In genomic region chr8:84269950-84270773, GRCm38 (mm10) we compare ENCODE assay signal across 8 mouse cellular contexts. TPM values are rescaled to one million over a fixed set of nuclear protein-coding genes. Genes with fewer than 3 reads are reported as not detected.
DNase-seq lines count a peak whose midpoint lies in the region; ATAC-seq and TF ChIP-seq lines count a peak whose summit lies in the region.

Ccdc130 (minus strand) TSS chr8:84270380.

- peak within 1 kb of the TSS; percentile 85 for H3K9ac ChIP-seq in heart, embryonic 11.5 days (ENCODE audit: low read depth, low read length)
- peak within 1 kb of the TSS; percentile 89 for H3K9ac ChIP-seq in kidney, embryonic 16.5 days (replicated peaks; ENCODE audit: low read length)
- H3K9ac ChIP-seq in liver, adult 2 months (ENCODE audit: low read depth, low read length): peak within 1 kb of the TSS; percentile 78

- peaks cover 3% of the 10 kb centered on the region for H3K79me3 ChIP-seq in C2C12 (ENCODE audit: low read depth)

- H3K9me3 ChIP-seq in erythroblast, embryonic 14.5 days (ENCODE audit: control insufficient read depth, low read length): no peaks in the 10 kb centered on the region
- H3K9me3 ChIP-seq in heart, embryonic 11.5 days (replicated peaks; ENCODE audit: control insufficient read depth, low read length): no peaks in the 10 kb centered on the region
- no peaks in the 10 kb centered on the region for H3K9me3 ChIP-seq in kidney, embryonic 16.5 days (ENCODE audit: low read length)

- no peak within 1 kb of the TSS; the same call in 1 of the 2 replicates for H3K27ac ChIP-seq in heart, embryonic 11.5 days (ENCODE audit: low read depth, low read length)
- H3K27ac ChIP-seq in kidney, embryonic 16.5 days (ENCODE audit: low read length): peak within 1 kb of the TSS; percentile 44; the same call in 1 of the 2 replicates
- peak within 1 kb of the TSS; percentile 56 for H3K27ac ChIP-seq in liver, adult 2 months (replicated peaks; ENCODE audit: insufficient read depth, low read depth, low read length)

- peaks cover 21% of the 10 kb centered on the region for H3K4me1 ChIP-seq in erythroblast, embryonic 14.5 days (ENCODE audit: control insufficient read depth)
- peaks cover 7% of the 10 kb centered on the region for H3K4me1 ChIP-seq in heart, embryonic 11.5 days (ENCODE audit: control insufficient read depth, insufficient read depth, low read length)
- H3K4me1 ChIP-seq in kidney, embryonic 16.5 days (ENCODE audit: insufficient read depth, low read length): peaks cover 7% of the 10 kb centered on the region
- peaks cover 3% of the 10 kb centered on the region for H3K4me1 ChIP-seq in liver, adult 2 months (ENCODE audit: control insufficient read depth, insufficient read depth, low read length)

- peak within 1 kb of the TSS; percentile 59 for H3K4me3 ChIP-seq in C2C12 (ENCODE audit: insufficient read depth, poor library complexity, severe bottlenecking)
- peak within 1 kb of the TSS; percentile 85 for H3K4me3 ChIP-seq in erythroblast, embryonic 14.5 days (replicated peaks)
- H3K4me3 ChIP-seq in heart, embryonic 11.5 days (ENCODE audit: low read depth, low read length): peak within 1 kb of the TSS; percentile 82
- H3K4me3 ChIP-seq in kidney, embryonic 16.5 days (ENCODE audit: low read length): peak within 1 kb of the TSS; percentile 87
- peak within 1 kb of the TSS; percentile 67 for H3K4me3 ChIP-seq in liver, adult 2 months (ENCODE audit: insufficient read depth, low read depth, low read length)
- H3K4me3 ChIP-seq in myocyte: peak within 1 kb of the TSS; percentile 58

- WGBS in heart, embryonic 11.5 days (ENCODE audit: insufficient replicate concordance): under 1% methylated on average over 44 of the region's 44 CpGs
- under 1% methylated on average over 44 of the region's 44 CpGs for WGBS in kidney, embryonic 16.5 days
- under 1% methylated on average over 44 of the region's 44 CpGs for WGBS in liver, adult 2 months

- H3ac ChIP-seq in C2C12 (ENCODE audit: control insufficient read depth, insufficient read length, low read depth) (peak within 1 kb of the TSS; percentile 90), myocyte (ENCODE audit: control insufficient read depth, insufficient read length) (peak within 1 kb of the TSS; percentile 71)

- peak within 1 kb of the TSS; percentile 90 for H3K4me2 ChIP-seq in heart, embryonic 11.5 days
- H3K4me2 ChIP-seq in kidney, embryonic 16.5 days (replicated peaks; ENCODE audit: low read depth, low read length): peak within 1 kb of the TSS; percentile 89
- H3K4me2 ChIP-seq in myocyte (ENCODE audit: low read depth): peak within 1 kb of the TSS; percentile 81

- H3K27me3 ChIP-seq in C2C12 (ENCODE audit: control insufficient read depth, insufficient read depth, insufficient read length) (no peaks in the 10 kb centered on the region), myocyte (ENCODE audit: control insufficient read depth, insufficient read depth, insufficient read length) (no peaks in the 10 kb centered on the region)
- H3K27me3 ChIP-seq in erythroblast, embryonic 14.5 days (ENCODE audit: control insufficient read depth): no peaks in the 10 kb centered on the region
- no peaks in the 10 kb centered on the region for H3K27me3 ChIP-seq in heart, embryonic 11.5 days (ENCODE audit: control insufficient read depth, insufficient read depth, low read length)
- H3K27me3 ChIP-seq in kidney, embryonic 16.5 days (ENCODE audit: insufficient read depth, low read length): no peaks in the 10 kb centered on the region
- H3K27me3 ChIP-seq in liver, adult 2 months (ENCODE audit: control insufficient read depth, insufficient read depth, low read length): no peaks in the 10 kb centered on the region
- H3K27me3 ChIP-seq in splenic B cell, adult 2 months (ENCODE audit: control insufficient read depth, insufficient read depth, low read length, poor library complexity, severe bottlenecking): no peaks in the 10 kb centered on the region

- TF ChIP-seq CTCF in C2C12 (IDR thresholded peaks at IDR 0.05; ENCODE audit: control insufficient read depth, insufficient read depth, insufficient read length): no peak
- TF ChIP-seq CTCF in brain, embryonic 14.5 days (IDR thresholded peaks at IDR 0.05; ENCODE audit: borderline replicate concordance, extremely low read depth, insufficient read depth, insufficient read length): no peak
- no peak for TF ChIP-seq CTCF in liver, adult 2 months (IDR thresholded peaks at IDR 0.05; ENCODE audit: low read depth, low read length)

- peak; percentile 100 for DNase-seq in brain, embryonic 14.5 days (ENCODE audit: low read depth)
- peak; percentile 97 for DNase-seq in liver, adult 2 months (ENCODE audit: extremely low read depth, low read depth, low spot score)
- peak; percentile 100 for DNase-seq in splenic B cell, adult 2 months (ENCODE audit: low read depth, low spot score)

- H3K36me3 ChIP-seq in C2C12 (ENCODE audit: control insufficient read depth, insufficient read depth): no peaks in the 10 kb centered on the region
- H3K36me3 ChIP-seq in erythroblast, embryonic 14.5 days (ENCODE audit: control insufficient read depth): peaks cover 18% of the 10 kb centered on the region
- 0 out of 2 replicates have a peak, but pooled peaks cover 4% of the 10 kb centered on the region for H3K36me3 ChIP-seq in heart, embryonic 11.5 days (ENCODE audit: control insufficient read depth, insufficient read depth, low read length)
- peaks cover 14% of the 10 kb centered on the region for H3K36me3 ChIP-seq in kidney, embryonic 16.5 days (ENCODE audit: insufficient read depth, low read length)
- H3K36me3 ChIP-seq in liver, adult 2 months (ENCODE audit: control insufficient read depth, insufficient read depth, low read length): no peaks in the 10 kb centered on the region; the same call in 1 of the 2 replicates
- no peaks in the 10 kb centered on the region for H3K36me3 ChIP-seq in myocyte (ENCODE audit: control insufficient read depth, insufficient read depth)
- H3K36me3 ChIP-seq in splenic B cell, adult 2 months (ENCODE audit: control insufficient read depth, insufficient read depth, low read length, poor library complexity, severe bottlenecking): peaks cover 6% of the 10 kb centered on the region

- ATAC-seq in heart, embryonic 11.5 days (replicated peaks; ENCODE audit: insufficient number of reproducible peaks, low FRiP score, low TSS enrichment): peak; percentile 99
- peak; percentile 99 for ATAC-seq in kidney, embryonic 16.5 days (ENCODE audit: low FRiP score, low TSS enrichment)

- TF ChIP-seq POLR2A in brain, embryonic 14.5 days (IDR thresholded peaks at IDR 0.05; ENCODE audit: borderline replicate concordance, extremely low read depth, insufficient read depth, insufficient read length, poor library complexity, severe bottlenecking): peak; percentile 63; the same call in 1 of the 2 replicates
- TF ChIP-seq POLR2A in liver, adult 2 months (IDR thresholded peaks at IDR 0.05; ENCODE audit: extremely low read depth, insufficient read depth, low read length): peak; percentile 70
- peak; percentile 97 for TF ChIP-seq POLR2A in myocyte (IDR thresholded peaks at IDR 0.05; ENCODE audit: insufficient read length, low read depth)

- peaks cover 12% of the 10 kb centered on the region for H3K79me2 ChIP-seq in C2C12 (ENCODE audit: control insufficient read depth, insufficient read depth)
- no peaks in the 10 kb centered on the region for H3K79me2 ChIP-seq in liver, adult 2 months (ENCODE audit: control insufficient read depth, insufficient read depth, low read length)
- H3K79me2 ChIP-seq in myocyte (ENCODE audit: control insufficient read depth, insufficient read depth): peaks cover 10% of the 10 kb centered on the region

TF ChIP-seq in C2C12, 6 proteins besides CTCF, POLR2A, EP300 and RAD21:
- TF ChIP-seq USF1 (IDR thresholded peaks at IDR 0.05; ENCODE audit: low read depth) (no peak), MYOD1 (IDR thresholded peaks at IDR 0.05; ENCODE audit: control insufficient read depth, insufficient read length, low read depth) (no peak), MYOG (IDR thresholded peaks at IDR 0.05; ENCODE audit: control insufficient read depth, extremely low read depth, insufficient read length) (no peak), MAX (IDR thresholded peaks at IDR 0.05) (no peak), CEBPB (IDR thresholded peaks at IDR 0.05; ENCODE audit: low read depth) (no peak)

TF ChIP-seq in myocyte, 11 proteins besides CTCF, POLR2A, EP300 and RAD21:
- TF ChIP-seq TCF3 (IDR thresholded peaks at IDR 0.05; ENCODE audit: insufficient read length, low read depth): no peak
- no peak for TF ChIP-seq E2F4 (IDR thresholded peaks at IDR 0.05; ENCODE audit: insufficient read depth)
- no peak for TF ChIP-seq MYOG (IDR thresholded peaks at IDR 0.05; ENCODE audit: control insufficient read depth in 1 of 3, insufficient read depth in 1 of 3, insufficient read length in 2 of 3, low read depth in 2 of 3)
- TF ChIP-seq POLR2AphosphoS2 (IDR thresholded peaks at IDR 0.05; ENCODE audit: insufficient read length, low read depth): peak; percentile 94
- no peak for TF ChIP-seq REST (IDR thresholded peaks at IDR 0.05; ENCODE audit: insufficient read depth, insufficient read length)
- no peak for TF ChIP-seq CEBPB (IDR thresholded peaks at IDR 0.05; ENCODE audit: insufficient read depth, poor library complexity, severe bottlenecking)
- no peak for TF ChIP-seq MAX (IDR thresholded peaks at IDR 0.05; ENCODE audit: low read depth)
- TF ChIP-seq USF1 (IDR thresholded peaks at IDR 0.05; ENCODE audit: low read depth): no peak
- peak; percentile 52 for TF ChIP-seq SRF (IDR thresholded peaks at IDR 0.05; ENCODE audit: control insufficient read depth, insufficient read length, low read depth)
TF ChIP-seq in myocyte: peak in this region for 2.

RNA-seq across cellular contexts. Expression of gene Ccdc130, which starts in this region (rescaled TPM):
- polyA plus RNA-seq in C2C12 (2012; fragmentation: generic; extraction: Trizol): 16.1 TPM
- polyA plus RNA-seq in brain, embryonic 14.5 days (2012; rRNA removed): 35.0 and 40.6 TPM in 2 replicates
- polyA plus RNA-seq in erythroblast, embryonic 14.5 days (2012): 0.59 and 1.8 TPM in 2 replicates
- polyA plus RNA-seq in heart, embryonic 11.5 days (2014; fragmentation: Nextera tagmentation; extraction: Ambion mirVana): 16.1 and 18.5 TPM in 2 replicates
- 20.5 and 22.6 TPM in 2 replicates for polyA plus RNA-seq in kidney, embryonic 16.5 days (2015; fragmentation: Nextera tagmentation; extraction: Ambion mirVana)
- 2.3 and 6.9 TPM in 2 replicates for total RNA-seq in liver, adult 2 months (2014; rRNA removed)
- 8.7 and 19.1 TPM in 2 replicates for polyA plus RNA-seq in liver, adult 2 months (2012; rRNA removed)
- polyA plus RNA-seq in myocyte (2012; fragmentation: generic; extraction: Trizol): 28.9 TPM
